Mouse (Mus musculus): Measurements from ENCODE around the gene Pitx3. TPM values are rescaled to one million over a fixed set of nuclear protein-coding genes. Genes with fewer than 3 reads are reported as not detected.

Gene Pitx3
- polyA plus RNA-seq, 1 experiment from 2014 or later = 0.39 TPM

- no peaks in the 10 kb centered on the region for H3K27me3 ChIP-seq
- no peaks in the 10 kb centered on the region for H3K9me3 ChIP-seq
- H3K4me1 ChIP-seq (replicated peaks) = no peaks in the 10 kb centered on the region
- ATAC-seq (ENCODE audit: low FRiP score, low read depth) = no peak
- H3K36me3 ChIP-seq = no peaks in the 10 kb centered on the region
- H3K27ac ChIP-seq (replicated peaks) = no peak overlapping the region
- no peak overlapping the region for H3K4me3 ChIP-seq
- H3K9ac ChIP-seq = no peak overlapping the region
- WGBS = 92% methylated on average over 5 of the region's 5 CpGs
- no peak overlapping the region for H3K4me2 ChIP-seq
These were observed 51.7 kb downstream of the Pitx3 start for GRCm38 (mm10) chr19:46096396-46096795.

- WGBS = 87% methylated on average over 4 of the region's 4 CpGs
- no peaks in the 10 kb centered on the region for H3K9me3 ChIP-seq
- no peak overlapping the region for H3K27ac ChIP-seq (replicated peaks)
- ATAC-seq (ENCODE audit: low FRiP score, low read depth) = no peak
- H3K4me3 ChIP-seq = no peak overlapping the region
- H3K9ac ChIP-seq = no peak overlapping the region
- no peaks in the 10 kb centered on the region for H3K4me1 ChIP-seq (replicated peaks)
- no peaks in the 10 kb centered on the region for H3K36me3 ChIP-seq
- no peak overlapping the region for H3K4me2 ChIP-seq
- no peaks in the 10 kb centered on the region for H3K27me3 ChIP-seq
These were observed 52.8 kb downstream of the Pitx3 start for GRCm38 (mm10) chr19:46095291-46095690.

- no peak overlapping the region for H3K9ac ChIP-seq
- no peak overlapping the region for H3K4me2 ChIP-seq
- H3K4me1 ChIP-seq (replicated peaks) = no peaks in the 10 kb centered on the region
- 96% methylated on average over 2 of the region's 2 CpGs for WGBS
- no peak overlapping the region for H3K27ac ChIP-seq (replicated peaks)
- no peaks in the 10 kb centered on the region for H3K9me3 ChIP-seq
- H3K27me3 ChIP-seq = no peaks in the 10 kb centered on the region
- no peak overlapping the region for H3K4me3 ChIP-seq
- no peak for ATAC-seq (ENCODE audit: low FRiP score, low read depth)
- no peaks in the 10 kb centered on the region for H3K36me3 ChIP-seq
These were observed 54.0 kb downstream of the Pitx3 start for GRCm38 (mm10) chr19:46094144-46094543.

GRCm38 (mm10) chr19:46091641-46092040 is 56.5 kb downstream of the Pitx3 start:
- 95% methylated on average over 4 of the region's 4 CpGs for WGBS
- Histone ChIP-seq H3K4me1 (replicated peaks) (no peaks in the 10 kb centered on the region), H3K36me3 (no peaks in the 10 kb centered on the region), H3K27me3 (no peaks in the 10 kb centered on the region), H3K4me2 (no peak overlapping the region), H3K4me3 (no peak overlapping the region), H3K9me3 (no peaks in the 10 kb centered on the region), H3K27ac (replicated peaks) (no peak overlapping the region), H3K9ac (no peak overlapping the region)
- no peak for ATAC-seq (ENCODE audit: low FRiP score, low read depth)

GRCm38 (mm10) chr19:46087871-46088270 is 60.3 kb downstream of the Pitx3 start:
- ATAC-seq (ENCODE audit: low FRiP score, low read depth) = no peak
- Histone ChIP-seq H3K27ac (replicated peaks) (no peak overlapping the region), H3K9ac (no peak overlapping the region), H3K9me3 (no peaks in the 10 kb centered on the region), H3K36me3 (peaks cover 28% of the 10 kb centered on the region), H3K4me3 (no peak overlapping the region), H3K27me3 (no peaks in the 10 kb centered on the region), H3K4me1 (replicated peaks) (no peaks in the 10 kb centered on the region), H3K4me2 (no peak overlapping the region)
- 82% methylated on average over 7 of the region's 7 CpGs for WGBS

GRCm38 (mm10) chr19:46086337-46086736 is 61.8 kb downstream of the Pitx3 start:
- WGBS = 53% methylated on average over 3 of the region's 3 CpGs
- Histone ChIP-seq H3K4me3 (no peak overlapping the region), H3K4me1 (replicated peaks) (no peaks in the 10 kb centered on the region), H3K36me3 (peaks cover 43% of the 10 kb centered on the region), H3K27me3 (no peaks in the 10 kb centered on the region), H3K9ac (no peak overlapping the region), H3K4me2 (no peak overlapping the region), H3K27ac (replicated peaks) (no peak overlapping the region), H3K9me3 (no peaks in the 10 kb centered on the region)
- no peak for ATAC-seq (ENCODE audit: low FRiP score, low read depth)

Other genes with a start within 250 kb of the Pitx3 start
- gene Armh3, start 149.8 kb downstream of the Pitx3 start, polyA plus RNA-seq (2015; fragmentation: Nextera tagmentation; extraction: Ambion mirVana) = 23.1 TPM in 2 replicates
- 4.2 and 5.0 TPM in 2 replicates for gene Hps6, start 144.8 kb downstream of the Pitx3 start, polyA plus RNA-seq (2015; fragmentation: Nextera tagmentation; extraction: Ambion mirVana)
- 23.4 and 24.0 TPM in 2 replicates for gene Pprc1, start 103.4 kb downstream of the Pitx3 start, polyA plus RNA-seq (2015; fragmentation: Nextera tagmentation; extraction: Ambion mirVana)
- gene Ldb1, start 103.1 kb downstream of the Pitx3 start, polyA plus RNA-seq (2015; fragmentation: Nextera tagmentation; extraction: Ambion mirVana) = 103 and 111 TPM in 2 replicates
- gene Nolc1, start 72.5 kb downstream of the Pitx3 start, polyA plus RNA-seq (2015; fragmentation: Nextera tagmentation; extraction: Ambion mirVana) = 63.1 and 64.7 TPM in 2 replicates
- gene Elovl3, start 16.4 kb downstream of the Pitx3 start, polyA plus RNA-seq (2015; fragmentation: Nextera tagmentation; extraction: Ambion mirVana) = 0.08 TPM in 1 of 2 replicates, not detected in the other
- gene Gbf1, start 4.2 kb upstream of the Pitx3 start, polyA plus RNA-seq (2015; fragmentation: Nextera tagmentation; extraction: Ambion mirVana) = 71.1 and 81.0 TPM in 2 replicates
- 2.8 and 3.3 TPM in 2 replicates for gene Nfkb2, start 156.0 kb upstream of the Pitx3 start, polyA plus RNA-seq (2015; fragmentation: Nextera tagmentation; extraction: Ambion mirVana)
- 119 and 145 TPM in 2 replicates for gene Psd, start 178.8 kb upstream of the Pitx3 start, polyA plus RNA-seq (2015; fragmentation: Nextera tagmentation; extraction: Ambion mirVana)
- gene Fbxl15, start 179.9 kb upstream of the Pitx3 start, polyA plus RNA-seq (2015; fragmentation: Nextera tagmentation; extraction: Ambion mirVana) = 47.1 and 51.8 TPM in 2 replicates
- 336 and 347 TPM in 2 replicates for gene Cuedc2, start 190.4 kb upstream of the Pitx3 start, polyA plus RNA-seq (2015; fragmentation: Nextera tagmentation; extraction: Ambion mirVana)
- 12.3 and 12.5 TPM in 2 replicates for gene Mfsd13a, start 192.8 kb upstream of the Pitx3 start, polyA plus RNA-seq (2015; fragmentation: Nextera tagmentation; extraction: Ambion mirVana)
- 2.0 and 2.3 TPM in 2 replicates for gene 2310034G01Rik, start 202.0 kb upstream of the Pitx3 start, polyA plus RNA-seq (2015; fragmentation: Nextera tagmentation; extraction: Ambion mirVana)
- gene Actr1a, start 247.4 kb upstream of the Pitx3 start, polyA plus RNA-seq (2015; fragmentation: Nextera tagmentation; extraction: Ambion mirVana) = 329 and 338 TPM in 2 replicates
- 23.4 and 24.7 TPM in 2 replicates for gene Sufu, start 248.6 kb upstream of the Pitx3 start, polyA plus RNA-seq (2015; fragmentation: Nextera tagmentation; extraction: Ambion mirVana)

Measured in hindbrain, embryonic 15.5 days (tissue).